Mouse (Mus musculus) heart, adult 2 months (tissue): Measurements from ENCODE around the gene Pipox.

Source experiments
- CTCF ChIP-seq: fragments of 200-600 bp; IDR thresholded peaks from 2 replicates; pipeline ENCODE4 v1.8.1; 2022; ENCODE audit warnings: antibody characterized with exemption, mild to moderate bottlenecking, moderate library complexity
- EP300 ChIP-seq: fragments of 200-500 bp; IDR thresholded peaks from 2 replicates; pipeline ENCODE4 v1.6.1; 2011; ENCODE audit warnings: low read depth, low read length, control low read depth; ENCODE audit not compliant: insufficient read depth
- POLR2A ChIP-seq: fragments of 200-500 bp; IDR thresholded peaks from 2 replicates; pipeline ENCODE4 v1.6.1; 2011; ENCODE audit warnings: mild to moderate bottlenecking, low read depth, low read length, control low read depth; ENCODE audit not compliant: insufficient read depth

DNA sequence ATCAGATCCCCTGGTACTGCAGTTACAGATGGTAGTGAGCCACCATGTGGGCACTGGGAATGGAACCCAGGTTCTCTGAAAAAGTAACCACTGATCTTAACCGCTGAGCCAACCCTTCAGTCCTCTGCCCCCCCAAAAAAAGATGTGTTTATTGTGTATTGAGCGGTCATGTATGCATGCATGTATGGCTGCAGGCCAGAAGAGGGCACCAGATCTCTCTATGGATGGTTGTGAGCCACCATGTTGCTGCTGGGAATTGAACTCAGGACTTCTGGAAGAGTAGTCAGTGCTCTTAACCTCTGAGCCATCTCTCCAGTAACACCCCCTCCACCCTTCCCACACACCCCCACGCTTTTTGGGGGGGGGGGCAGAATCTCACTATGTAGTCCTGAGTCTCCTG lies 58.8 kb downstream of the Pipox start:
- TF ChIP-seq EP300 (no peak), POLR2A (no peak), CTCF (peak; percentile 53)
